Mouse (Mus musculus) gastrocnemius, postnatal 25 days (tissue): Measurements from ENCODE around the gene Prpf38b. TPM values are rescaled to one million over a fixed set of nuclear protein-coding genes. Genes with fewer than 3 reads are reported as not detected.
A peak's percentile ranks its signal among the peaks of the same experiment; 100 is the strongest.

ENCODE experiments used
- DNase-seq: peaks from one replicate; pipeline ENCODE4 v3.0.0; 2022
- total RNA-seq, 2 experiments: library from RNA; stranded (reverse); gene quantifications; 1 replicate in 1 of 2; 2 replicates in 1 of 2; pipeline ENCODE4 v1.2.3; 2021

The Prpf38b gene
- total RNA-seq, 2 experiments from 2014 or later = 14.7 to 16.1 TPM

- no peak for DNase-seq
Measured at GRCm38 (mm10) chr3:108860786-108861185, 50.7 kb downstream of the Prpf38b start.

DNA sequence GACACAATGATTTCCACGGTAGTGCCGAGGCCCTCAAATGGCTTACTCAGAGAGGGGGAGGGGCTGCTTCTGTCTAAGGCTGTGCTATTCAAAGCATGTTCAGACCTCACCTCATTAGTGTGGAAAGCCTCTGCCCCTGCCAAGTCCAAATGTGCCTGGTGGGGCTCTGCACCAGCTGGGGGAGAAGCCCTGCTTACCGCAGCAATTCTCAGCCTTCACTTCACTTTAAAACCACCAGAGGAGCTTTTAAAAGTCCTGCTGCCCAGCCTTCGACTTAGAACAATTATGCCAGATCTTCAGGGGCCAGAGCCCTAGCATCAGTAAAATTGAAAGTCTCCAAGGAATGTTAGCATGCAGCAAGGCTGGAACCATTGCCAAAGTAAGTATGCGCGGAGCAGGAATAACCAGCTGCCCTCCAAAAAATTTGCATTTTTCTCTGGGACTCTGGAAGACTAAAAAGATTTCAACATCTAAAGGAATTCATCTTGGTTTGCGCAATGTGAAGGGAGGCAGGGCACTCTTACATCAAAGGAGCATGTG lies 53.2 kb downstream of the Prpf38b start:
- peak; percentile 32 for DNase-seq

DNA sequence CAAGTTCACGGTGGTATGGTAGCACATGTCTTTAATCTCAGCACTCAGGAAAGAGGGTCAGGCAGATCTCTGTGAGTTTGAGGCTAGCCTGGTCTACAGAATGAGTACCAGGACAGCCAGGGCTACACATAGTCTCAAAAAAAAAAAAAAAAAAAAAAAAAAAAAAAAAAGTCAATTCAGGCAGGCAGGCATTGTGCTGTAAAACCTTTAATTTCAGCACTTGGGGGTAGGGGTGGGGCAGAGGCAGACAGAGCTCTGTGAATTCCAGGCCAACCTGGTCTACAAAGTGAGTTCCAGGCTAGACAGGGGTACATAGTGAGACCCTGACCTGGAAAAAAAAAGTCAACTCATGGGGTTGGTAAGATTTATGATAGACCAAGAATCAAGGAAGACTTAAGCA lies 53.8 kb downstream of the Prpf38b start:
- no peak for DNase-seq

- no peak for DNase-seq
Measured at GRCm38 (mm10) chr3:108857124-108857470, 54.4 kb downstream of the Prpf38b start.

DNA sequence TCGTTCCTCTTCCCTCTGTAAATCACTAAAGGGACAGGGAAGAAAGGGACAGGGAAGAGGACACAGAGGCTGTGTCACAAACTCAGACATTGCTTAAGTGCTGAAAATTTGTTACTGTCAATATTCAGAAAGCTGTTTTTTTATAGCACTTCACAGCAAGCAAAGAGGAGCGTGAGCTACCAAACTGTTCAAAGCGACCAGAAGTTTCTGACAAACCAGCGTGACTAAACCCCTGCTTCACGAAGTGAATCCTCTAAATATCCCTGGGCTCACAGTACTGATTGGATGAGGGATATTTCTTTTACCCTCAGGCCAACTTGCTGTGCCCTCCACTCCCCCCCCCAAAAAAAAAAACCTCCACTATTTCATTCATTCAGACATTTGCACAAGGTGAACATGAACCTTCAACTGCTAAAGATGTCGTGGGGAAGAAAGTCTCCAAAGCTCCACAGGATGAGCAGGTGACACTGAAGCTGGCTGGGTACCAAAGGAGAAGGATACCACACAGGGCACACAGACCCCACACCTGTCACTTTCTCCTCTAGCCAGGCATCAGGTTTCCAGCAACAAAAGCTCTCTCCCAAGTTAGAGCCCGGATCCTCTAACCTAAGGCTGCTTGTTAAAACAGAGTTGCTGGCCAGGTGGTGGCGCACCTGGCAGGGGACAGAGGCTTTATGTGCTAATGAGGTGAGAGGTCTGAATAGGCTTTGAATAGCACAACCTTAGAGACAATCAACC lies 55.0 kb downstream of the Prpf38b start:
- DNase-seq = no peak

- peak; percentile 32 for DNase-seq
Measured at GRCm38 (mm10) chr3:108855864-108856263, 55.7 kb downstream of the Prpf38b start.

DNA sequence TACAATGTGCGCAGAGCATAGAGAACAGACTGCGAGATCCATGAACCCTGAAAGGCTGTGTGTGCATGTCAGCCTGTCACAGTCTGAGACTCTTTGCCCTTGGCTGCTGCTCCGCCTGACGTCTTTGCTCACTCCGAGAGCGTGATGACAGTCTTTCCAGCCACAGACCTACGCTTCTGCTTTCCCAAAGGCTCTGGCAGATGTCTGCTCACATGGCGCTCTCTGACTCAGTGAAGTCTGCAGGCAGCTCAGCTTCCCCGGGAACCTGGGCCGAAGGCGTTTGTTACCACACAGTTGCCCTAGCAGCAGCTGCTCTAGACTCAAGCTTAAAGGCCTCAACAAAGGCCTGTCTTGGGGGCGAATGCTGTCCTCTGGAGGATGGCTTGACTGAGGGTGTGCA lies 56.2 kb downstream of the Prpf38b start:
- peak; percentile 55 for DNase-seq

- DNase-seq = no peak
Measured at GRCm38 (mm10) chr3:108853266-108853665, 58.3 kb downstream of the Prpf38b start.

Other genes with a start within 250 kb of the Prpf38b start
- 1 to 10 TPM; 4.4 to 4.7 TPM for gene Gpsm2, start 189.4 kb downstream of the Prpf38b start, total RNA-seq
- gene Aknad1, start 172.1 kb downstream of the Prpf38b start, total RNA-seq = under 1 TPM; 0.19 to 0.20 TPM
- gene Stxbp3, start 71.2 kb downstream of the Prpf38b start, total RNA-seq = 10 to 100 TPM; 23.5 to 26.4 TPM
- gene Fndc7, start 21.7 kb downstream of the Prpf38b start, total RNA-seq = not detected
- gene Henmt1, start 28.1 kb upstream of the Prpf38b start, total RNA-seq = not detected
- gene Gm9857, start 28.7 kb upstream of the Prpf38b start, total RNA-seq = not detected
- 1 to 10 TPM; 6.3 to 7.4 TPM for gene Fam102b, start 115.9 kb upstream of the Prpf38b start, total RNA-seq
- gene Slc25a54, start 168.7 kb upstream of the Prpf38b start, total RNA-seq = not detected
- 1 to 10 TPM; 3.7 to 4.0 TPM for gene Slc25a24, start 211.4 kb upstream of the Prpf38b start, total RNA-seq